Mouse (Mus musculus): ENCODE data around the gene Rap1gds1. TPM values are rescaled to one million over a fixed set of nuclear protein-coding genes. Genes with fewer than 3 reads are reported as not detected.

The Rap1gds1 gene
- polyA plus RNA-seq, 1 experiment = 3.5 TPM

DNA sequence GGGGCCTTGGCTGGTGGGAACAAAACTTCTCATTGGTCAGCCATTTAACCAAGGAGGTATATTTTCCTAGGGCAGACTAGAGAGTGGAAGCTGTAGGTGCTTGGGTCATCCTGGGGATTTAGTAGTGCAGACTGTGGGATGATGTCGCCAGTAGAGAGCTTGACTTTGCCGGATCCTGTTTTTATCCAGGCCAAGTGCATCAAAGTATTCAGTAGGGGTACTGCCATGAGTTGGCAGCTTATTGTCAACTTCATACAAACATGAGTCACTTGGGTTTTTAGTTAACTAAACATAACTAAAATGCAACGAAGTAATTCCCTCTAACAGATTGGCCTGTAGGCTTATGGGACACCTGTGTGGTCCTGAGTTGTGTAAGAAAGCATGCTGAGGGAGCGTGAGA is 158.4 kb downstream of the Rap1gds1 start:
- TF ChIP-seq CTCF (IDR thresholded peaks at IDR 0.05; ENCODE audit: control insufficient read depth, insufficient read depth, insufficient replicate concordance, low read depth, low read length) (no peak), POLR2A (IDR thresholded peaks at IDR 0.05; ENCODE audit: control insufficient read depth, low read depth, low read length) (no peak)
- no peak overlapping the region for H3K27ac ChIP-seq (ENCODE audit: control insufficient read depth, insufficient read depth, low read depth, low read length)
- peaks cover 4% of the 10 kb centered on the region; the same call in 1 of the 2 replicates for H3K4me1 ChIP-seq (ENCODE audit: control insufficient read depth, insufficient read depth, low read length)
- no peak overlapping the region for H3K4me3 ChIP-seq (ENCODE audit: control insufficient read depth, low read depth, low read length)
- H3K36me3 ChIP-seq (ENCODE audit: control insufficient read depth, insufficient read depth, low read length) = no peaks in the 10 kb centered on the region
- no peaks in the 10 kb centered on the region for H3K27me3 ChIP-seq (ENCODE audit: control insufficient read depth, insufficient read depth, low read length)

DNA sequence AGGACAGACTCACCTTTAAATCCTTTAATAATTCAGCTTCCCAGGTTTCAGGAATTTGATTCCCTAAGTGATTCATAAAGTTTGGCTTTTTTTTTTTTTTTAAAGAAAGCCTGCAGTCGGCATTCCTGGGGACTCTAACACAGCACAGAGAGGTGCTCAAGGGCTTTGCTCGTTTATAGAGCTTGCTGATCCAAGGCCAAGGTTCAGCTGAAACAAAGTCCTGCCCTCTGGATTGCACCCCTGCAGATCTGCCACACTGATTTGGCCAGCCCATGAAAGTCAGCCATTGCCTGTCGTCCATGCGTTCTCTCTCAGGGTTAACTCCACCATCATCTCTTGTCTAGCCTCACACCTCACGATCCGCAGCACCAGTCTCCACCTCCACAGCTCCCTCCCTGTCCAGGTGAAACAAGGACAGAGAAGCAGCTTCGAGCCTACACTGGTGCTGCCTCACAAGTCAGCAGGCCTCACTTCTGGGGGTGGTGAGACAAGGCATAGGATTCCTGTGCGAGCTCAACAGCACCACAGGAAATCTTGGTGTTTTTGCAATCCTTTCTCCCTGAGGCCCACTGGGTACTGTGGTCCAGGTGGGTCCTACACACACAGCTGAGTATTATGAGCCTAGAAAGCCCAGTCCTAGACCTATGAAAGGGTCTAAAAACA is 160.2 kb downstream of the Rap1gds1 start:
- no peaks in the 10 kb centered on the region for H3K36me3 ChIP-seq (ENCODE audit: control insufficient read depth, insufficient read depth, low read length)
- no peak for TF ChIP-seq POLR2A (IDR thresholded peaks at IDR 0.05; ENCODE audit: control insufficient read depth, low read depth, low read length)
- no peak for TF ChIP-seq CTCF (IDR thresholded peaks at IDR 0.05; ENCODE audit: control insufficient read depth, insufficient read depth, insufficient replicate concordance, low read depth, low read length)
- no peaks in the 10 kb centered on the region for H3K27me3 ChIP-seq (ENCODE audit: control insufficient read depth, insufficient read depth, low read length)
- peaks cover 4% of the 10 kb centered on the region; the same call in 1 of the 2 replicates for H3K4me1 ChIP-seq (ENCODE audit: control insufficient read depth, insufficient read depth, low read length)
- no peak overlapping the region for H3K4me3 ChIP-seq (ENCODE audit: control insufficient read depth, low read depth, low read length)
- peak overlapping the region; percentile 33; the same call in 1 of the 2 replicates for H3K27ac ChIP-seq (ENCODE audit: control insufficient read depth, insufficient read depth, low read depth, low read length)

DNA sequence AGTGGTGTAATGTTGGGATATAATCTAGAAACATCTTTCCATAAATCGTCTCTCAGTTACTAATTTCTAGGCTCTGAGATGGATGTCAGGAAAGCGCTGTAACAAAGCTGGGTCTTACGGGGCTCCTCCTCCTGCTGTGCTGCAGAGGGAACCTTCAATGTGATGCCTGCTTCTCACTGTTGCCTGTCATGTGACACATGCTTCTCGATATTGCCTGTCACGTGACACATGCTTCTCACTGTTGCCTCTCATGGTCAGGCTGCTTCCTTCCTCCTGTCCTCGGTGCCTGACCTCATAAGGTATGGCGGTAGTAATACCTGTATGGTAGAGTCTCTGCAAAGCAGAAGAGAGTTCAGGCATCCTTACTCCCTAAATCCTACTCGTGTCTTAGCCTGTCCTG is 162.5 kb downstream of the Rap1gds1 start:
- Histone ChIP-seq H3K4me1 (ENCODE audit: control insufficient read depth, insufficient read depth, low read length) (peaks cover 4% of the 10 kb centered on the region; the same call in 1 of the 2 replicates), H3K27me3 (ENCODE audit: control insufficient read depth, insufficient read depth, low read length) (no peaks in the 10 kb centered on the region), H3K36me3 (ENCODE audit: control insufficient read depth, insufficient read depth, low read length) (no peaks in the 10 kb centered on the region), H3K27ac (ENCODE audit: control insufficient read depth, insufficient read depth, low read depth, low read length) (no peak overlapping the region), H3K4me3 (ENCODE audit: control insufficient read depth, low read depth, low read length) (no peak overlapping the region)
- no peak for TF ChIP-seq CTCF (IDR thresholded peaks at IDR 0.05; ENCODE audit: control insufficient read depth, insufficient read depth, insufficient replicate concordance, low read depth, low read length)
- no peak for TF ChIP-seq POLR2A (IDR thresholded peaks at IDR 0.05; ENCODE audit: control insufficient read depth, low read depth, low read length)

DNA sequence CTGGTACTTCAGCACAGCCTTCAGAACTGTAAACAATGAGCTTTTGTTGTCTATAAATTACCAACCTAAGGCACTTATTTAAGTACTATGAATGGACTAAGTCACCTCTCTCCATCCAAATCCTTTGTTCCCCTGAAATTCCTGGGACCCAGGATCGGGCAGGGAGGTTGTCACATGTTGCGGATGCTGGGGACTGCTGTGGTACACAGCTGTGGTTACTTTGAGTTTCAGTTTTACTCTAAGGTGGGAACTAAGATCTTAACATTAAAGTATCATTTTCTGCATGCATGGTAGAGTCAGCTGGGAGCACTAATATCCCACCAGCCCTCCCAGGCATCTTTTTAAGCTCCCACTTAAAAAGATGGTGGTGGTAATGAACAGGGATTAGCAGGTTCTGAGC is 165.7 kb downstream of the Rap1gds1 start:
- no peaks in the 10 kb centered on the region for H3K4me1 ChIP-seq (ENCODE audit: control insufficient read depth, insufficient read depth, low read length)
- TF ChIP-seq CTCF (IDR thresholded peaks at IDR 0.05; ENCODE audit: control insufficient read depth, insufficient read depth, insufficient replicate concordance, low read depth, low read length) (no peak), POLR2A (IDR thresholded peaks at IDR 0.05; ENCODE audit: control insufficient read depth, low read depth, low read length) (no peak)
- H3K36me3 ChIP-seq (ENCODE audit: control insufficient read depth, insufficient read depth, low read length) = no peaks in the 10 kb centered on the region
- no peak overlapping the region for H3K27ac ChIP-seq (ENCODE audit: control insufficient read depth, insufficient read depth, low read depth, low read length)
- H3K27me3 ChIP-seq (ENCODE audit: control insufficient read depth, insufficient read depth, low read length) = no peaks in the 10 kb centered on the region
- H3K4me3 ChIP-seq (ENCODE audit: control insufficient read depth, low read depth, low read length) = no peak overlapping the region

DNA sequence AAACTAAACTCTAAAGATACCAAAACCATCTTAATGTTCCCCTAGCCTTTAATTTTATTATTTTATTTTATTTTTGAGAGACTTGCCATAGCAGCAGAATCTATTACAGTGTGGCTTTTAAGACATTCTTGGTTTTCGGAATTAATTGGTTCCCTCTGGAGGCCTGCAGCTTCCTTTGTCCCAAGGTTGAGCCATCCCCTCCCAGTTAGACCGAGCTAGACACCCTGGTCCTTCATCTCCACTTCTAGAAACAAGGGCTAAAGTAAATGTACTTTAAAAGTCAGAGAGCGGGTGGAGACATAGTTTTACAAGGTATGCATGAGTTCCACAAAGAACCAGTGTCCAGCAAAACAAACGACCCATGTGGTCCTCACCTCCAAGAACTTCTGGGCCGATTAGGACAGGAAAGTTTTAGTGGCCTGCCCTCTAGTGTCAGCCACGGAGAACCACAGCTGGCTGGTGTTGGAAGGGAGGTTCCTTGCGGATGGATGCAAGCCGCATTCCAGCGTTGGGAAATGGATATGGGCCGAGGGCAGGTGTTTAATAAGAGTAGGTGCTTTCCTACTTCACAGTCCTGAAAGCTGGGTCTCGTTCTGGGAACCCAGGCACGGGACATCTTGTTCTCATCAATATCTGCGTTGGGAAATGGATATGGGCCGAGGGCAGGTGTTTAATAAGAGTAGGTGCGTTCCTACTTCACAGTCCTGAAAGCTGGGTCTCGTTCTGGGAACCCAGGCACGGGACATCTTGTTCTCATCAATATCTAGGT is 168.7 kb downstream of the Rap1gds1 start:
- peak; percentile 72; the same call in 1 of the 2 replicates for TF ChIP-seq CTCF (IDR thresholded peaks at IDR 0.05; ENCODE audit: control insufficient read depth, insufficient read depth, insufficient replicate concordance, low read depth, low read length)
- no peak for TF ChIP-seq POLR2A (IDR thresholded peaks at IDR 0.05; ENCODE audit: control insufficient read depth, low read depth, low read length)
- no peaks in the 10 kb centered on the region for H3K27me3 ChIP-seq (ENCODE audit: control insufficient read depth, insufficient read depth, low read length)
- H3K4me3 ChIP-seq (ENCODE audit: control insufficient read depth, low read depth, low read length) = no peak overlapping the region
- peaks cover 2% of the 10 kb centered on the region; the same call in 1 of the 2 replicates for H3K4me1 ChIP-seq (ENCODE audit: control insufficient read depth, insufficient read depth, low read length)
- no peaks in the 10 kb centered on the region for H3K36me3 ChIP-seq (ENCODE audit: control insufficient read depth, insufficient read depth, low read length)
- H3K27ac ChIP-seq (ENCODE audit: control insufficient read depth, insufficient read depth, low read depth, low read length) = no peak overlapping the region

DNA sequence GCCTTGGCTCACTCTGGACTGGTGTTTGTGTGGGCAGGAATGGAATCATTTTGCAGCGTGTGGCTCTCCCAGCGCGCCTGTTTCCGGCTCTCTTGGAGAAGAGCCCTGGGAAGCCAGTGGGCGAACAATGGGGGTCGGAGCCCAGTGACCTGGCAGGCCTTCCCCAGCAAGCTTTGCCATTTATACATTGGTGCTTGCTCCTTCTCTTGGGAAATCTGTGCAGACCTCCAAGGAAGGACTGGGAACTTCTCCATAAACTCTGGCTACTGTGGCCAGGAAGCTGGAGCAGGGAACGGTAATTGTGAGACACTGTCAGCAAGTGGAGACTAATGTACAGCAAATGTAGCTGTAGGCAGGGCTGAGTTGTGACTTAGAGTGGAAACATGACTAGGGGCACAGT is 169.3 kb downstream of the Rap1gds1 start:
- Histone ChIP-seq H3K36me3 (ENCODE audit: control insufficient read depth, insufficient read depth, low read length) (no peaks in the 10 kb centered on the region), H3K27ac (ENCODE audit: control insufficient read depth, insufficient read depth, low read depth, low read length) (no peak overlapping the region), H3K4me1 (ENCODE audit: control insufficient read depth, insufficient read depth, low read length) (peaks cover 2% of the 10 kb centered on the region; the same call in 1 of the 2 replicates), H3K4me3 (ENCODE audit: control insufficient read depth, low read depth, low read length) (no peak overlapping the region), H3K27me3 (ENCODE audit: control insufficient read depth, insufficient read depth, low read length) (no peaks in the 10 kb centered on the region)
- no peak for TF ChIP-seq CTCF (IDR thresholded peaks at IDR 0.05; ENCODE audit: control insufficient read depth, insufficient read depth, insufficient replicate concordance, low read depth, low read length)
- no peak for TF ChIP-seq POLR2A (IDR thresholded peaks at IDR 0.05; ENCODE audit: control insufficient read depth, low read depth, low read length)

DNA sequence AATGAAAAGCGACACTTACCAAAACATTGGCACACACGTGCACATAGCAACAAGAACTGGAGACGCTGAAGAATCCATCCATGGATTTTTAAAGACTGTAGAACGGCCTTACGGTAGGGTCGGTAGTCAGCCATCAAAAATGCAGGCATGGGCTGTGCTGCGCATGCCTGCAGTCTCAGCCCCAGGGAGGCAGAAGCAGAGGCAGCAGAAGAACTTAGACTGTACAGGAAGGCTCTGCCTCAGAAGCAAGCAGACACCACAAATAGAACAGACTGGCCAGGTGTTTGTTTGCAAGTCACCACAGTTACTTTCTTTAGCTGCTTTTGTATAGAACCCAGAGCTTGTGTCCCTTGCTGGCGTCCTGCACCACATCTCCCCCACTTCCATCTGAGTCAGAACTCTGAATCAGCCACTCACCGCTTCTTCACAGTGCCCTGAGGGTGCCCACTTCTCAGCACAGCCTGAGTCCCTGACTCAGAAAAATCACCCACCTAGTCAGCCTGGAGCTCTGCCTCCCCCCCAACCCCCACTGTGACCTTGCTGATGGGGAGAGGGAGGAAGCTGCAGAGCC is 174.3 kb downstream of the Rap1gds1 start:
- Histone ChIP-seq H3K4me1 (ENCODE audit: control insufficient read depth, insufficient read depth, low read length) (peaks cover 2% of the 10 kb centered on the region; the same call in 1 of the 2 replicates), H3K27me3 (ENCODE audit: control insufficient read depth, insufficient read depth, low read length) (no peaks in the 10 kb centered on the region), H3K27ac (ENCODE audit: control insufficient read depth, insufficient read depth, low read depth, low read length) (no peak overlapping the region), H3K4me3 (ENCODE audit: control insufficient read depth, low read depth, low read length) (no peak overlapping the region), H3K36me3 (ENCODE audit: control insufficient read depth, insufficient read depth, low read length) (no peaks in the 10 kb centered on the region)
- TF ChIP-seq CTCF (IDR thresholded peaks at IDR 0.05; ENCODE audit: control insufficient read depth, insufficient read depth, insufficient replicate concordance, low read depth, low read length) (no peak), POLR2A (IDR thresholded peaks at IDR 0.05; ENCODE audit: control insufficient read depth, low read depth, low read length) (no peak)
